Mouse (Mus musculus): Measurements from ENCODE around the gene Cyp2j13.
"Not testable (repeated sequence)": the region's sequence is repeated elsewhere in the genome, so short reads cannot be mapped to it uniquely, and the experiment has no call there.

Cyp2j13 gene

DNA sequence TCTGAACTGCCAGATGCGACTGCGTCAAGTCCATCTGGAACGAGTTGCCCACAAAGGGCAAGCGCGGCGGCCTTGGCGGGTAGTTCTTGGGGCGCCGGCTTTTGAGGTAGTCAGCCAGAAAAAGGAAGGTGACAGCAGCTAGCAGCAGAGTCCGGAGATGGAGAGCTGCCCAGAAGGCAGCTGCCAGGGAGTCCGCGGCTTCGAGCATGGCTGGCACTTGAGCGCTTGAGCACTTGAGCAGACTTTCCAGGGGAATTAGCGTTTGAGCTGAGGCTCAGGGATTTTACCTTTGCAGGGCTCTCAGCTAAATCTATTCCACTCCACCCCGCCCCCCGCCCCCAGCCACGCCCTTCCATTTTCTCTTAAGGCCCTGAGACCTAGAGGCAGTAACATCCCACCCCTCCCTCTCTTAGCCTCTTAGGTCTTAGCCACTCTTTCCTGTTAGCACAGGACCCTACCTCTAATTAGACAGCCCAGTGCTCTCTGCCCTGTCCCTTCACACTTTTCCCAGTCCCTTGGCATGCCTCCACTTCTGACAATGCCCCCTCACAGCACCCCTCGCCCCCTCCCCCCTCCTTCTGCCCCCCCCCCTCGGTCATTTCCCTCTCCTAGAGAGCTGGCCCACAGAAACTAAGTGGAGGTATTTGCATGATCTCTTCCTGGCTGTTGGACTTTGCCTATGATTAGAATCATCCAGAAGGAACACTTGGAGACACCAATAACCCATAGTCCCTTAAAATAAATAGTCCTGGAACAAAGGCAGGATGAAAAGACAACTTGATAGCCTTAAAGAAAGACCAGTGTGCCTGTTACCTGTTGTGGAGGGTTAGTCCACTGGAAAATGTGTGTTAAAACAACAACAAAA, at the start of gene Cyp2j13:
Gene Cyp2j13 (minus strand): TSS at position 286 of the 865 bp plus-strand sequence.
- H3K27me3 ChIP-seq (ENCODE audit: control insufficient read depth, insufficient read depth, low read length, poor library complexity, severe bottlenecking) = no peaks in the 10 kb centered on the region
- no peak for DNase-seq (ENCODE audit: low read depth, low spot score)
- no peaks in the 10 kb centered on the region for H3K36me3 ChIP-seq (ENCODE audit: control insufficient read depth, insufficient read depth, low read length, poor library complexity, severe bottlenecking)

GRCm38 (mm10) chr4:96096841-96097240, 19.5 kb upstream of the Cyp2j13 start:
- no peaks in the 10 kb centered on the region for H3K27me3 ChIP-seq (ENCODE audit: control insufficient read depth, insufficient read depth, low read length, poor library complexity, severe bottlenecking)
- no peaks in the 10 kb centered on the region for H3K36me3 ChIP-seq (ENCODE audit: control insufficient read depth, insufficient read depth, low read length, poor library complexity, severe bottlenecking)
- DNase-seq (ENCODE audit: low read depth, low spot score) = no peak

DNA sequence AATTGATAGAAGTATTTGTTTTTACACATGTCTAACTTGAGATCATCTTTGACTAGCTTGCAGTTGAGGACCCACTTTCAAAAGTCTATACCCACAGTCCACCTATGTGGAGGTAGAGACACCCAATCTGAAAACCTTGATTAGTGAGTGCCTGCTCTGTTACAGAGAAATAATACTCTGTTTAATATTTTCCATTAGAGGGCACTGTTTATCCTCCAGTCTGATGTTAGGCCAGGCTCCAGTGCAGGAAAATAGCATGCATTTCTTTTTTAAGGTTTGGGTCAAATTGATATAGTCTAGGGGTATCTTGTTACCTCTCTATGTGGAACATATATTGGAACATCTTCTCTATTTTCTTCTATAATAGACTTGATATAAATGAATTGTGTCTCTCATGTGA, 14.5 kb upstream of the Cyp2j13 start:
- no peak for DNase-seq (ENCODE audit: low read depth, low spot score)
- no peaks in the 10 kb centered on the region for H3K36me3 ChIP-seq (ENCODE audit: control insufficient read depth, insufficient read depth, low read length, poor library complexity, severe bottlenecking)
- H3K27me3 ChIP-seq (ENCODE audit: control insufficient read depth, insufficient read depth, low read length, poor library complexity, severe bottlenecking) = no peaks in the 10 kb centered on the region

- not testable (repeated sequence) for H3K36me3 ChIP-seq (ENCODE audit: control insufficient read depth, insufficient read depth, low read length, poor library complexity, severe bottlenecking); H3K27me3 ChIP-seq (ENCODE audit: control insufficient read depth, insufficient read depth, low read length, poor library complexity, severe bottlenecking); DNase-seq (ENCODE audit: low read depth, low spot score)
Measured at GRCm38 (mm10) chr4:96089356-96090048, 12.2 kb upstream of the Cyp2j13 start.

DNA sequence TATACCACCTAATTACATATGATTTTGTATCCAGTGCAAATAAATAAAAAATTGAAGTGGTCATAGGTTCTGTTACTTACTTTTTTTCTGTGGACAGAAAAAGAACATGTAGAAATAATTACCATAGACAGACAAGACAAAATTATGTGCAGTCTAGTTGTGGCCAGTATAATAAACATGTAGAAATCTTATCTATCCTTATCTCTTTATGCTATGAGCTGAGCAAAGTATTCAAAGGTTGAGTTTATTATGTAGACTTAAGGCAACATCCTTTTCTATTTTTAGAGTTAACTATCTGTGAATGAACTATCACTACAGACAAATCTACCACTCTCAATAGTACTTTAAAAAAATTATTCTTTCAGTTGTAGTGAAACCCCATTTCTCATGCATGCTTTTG, 962 bp upstream of the Cyp2j13 start:
- H3K36me3 ChIP-seq (ENCODE audit: control insufficient read depth, insufficient read depth, low read length, poor library complexity, severe bottlenecking) = no peaks in the 10 kb centered on the region
- no peak for DNase-seq (ENCODE audit: low read depth, low spot score)
- H3K27me3 ChIP-seq (ENCODE audit: control insufficient read depth, insufficient read depth, low read length, poor library complexity, severe bottlenecking) = no peaks in the 10 kb centered on the region

DNA sequence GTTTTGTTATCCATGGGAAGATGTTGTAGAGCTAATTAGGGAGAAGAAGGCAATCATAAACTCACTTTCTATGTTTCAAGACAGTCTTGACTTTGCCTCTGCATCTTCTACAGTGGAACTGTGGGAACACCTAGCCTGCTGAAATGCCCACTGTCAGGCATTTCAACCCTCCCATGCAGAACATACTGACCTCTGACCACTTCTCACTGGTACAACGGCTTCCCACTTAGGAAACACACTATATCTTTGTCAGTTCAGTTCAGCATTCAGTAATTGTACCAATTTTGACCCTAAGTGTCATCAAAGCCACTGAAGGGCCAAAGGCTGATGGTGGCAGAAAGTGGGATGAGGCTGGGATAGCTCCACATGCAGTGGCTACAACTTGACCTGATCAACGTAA, 15.3 kb downstream of the Cyp2j13 start:
- H3K36me3 ChIP-seq (ENCODE audit: control insufficient read depth, insufficient read depth, low read length, poor library complexity, severe bottlenecking) = no peaks in the 10 kb centered on the region
- DNase-seq (ENCODE audit: low read depth, low spot score) = no peak

GRCm38 (mm10) chr4:96060106-96060505, 17.2 kb downstream of the Cyp2j13 start:
- H3K27me3 ChIP-seq (ENCODE audit: control insufficient read depth, insufficient read depth, low read length, poor library complexity, severe bottlenecking) = no peaks in the 10 kb centered on the region
- no peaks in the 10 kb centered on the region for H3K36me3 ChIP-seq (ENCODE audit: control insufficient read depth, insufficient read depth, low read length, poor library complexity, severe bottlenecking)
- no peak for DNase-seq (ENCODE audit: low read depth, low spot score)

More for the DNA sequence above, 15.3 kb downstream of the Cyp2j13 start:
- no peaks in the 10 kb centered on the region for H3K27me3 ChIP-seq (ENCODE audit: control insufficient read depth, insufficient read depth, low read length, poor library complexity, severe bottlenecking)

- no peaks in the 10 kb centered on the region for H3K27me3 ChIP-seq (ENCODE audit: control insufficient read depth, insufficient read depth, low read length, poor library complexity, severe bottlenecking)
- no peaks in the 10 kb centered on the region for H3K36me3 ChIP-seq (ENCODE audit: control insufficient read depth, insufficient read depth, low read length, poor library complexity, severe bottlenecking)
- no peak for DNase-seq (ENCODE audit: low read depth, low spot score)
Measured at GRCm38 (mm10) chr4:96028412-96028811, 48.9 kb downstream of the Cyp2j13 start.

- H3K36me3 ChIP-seq (ENCODE audit: control insufficient read depth, insufficient read depth, low read length, poor library complexity, severe bottlenecking) = 0 out of 2 replicates have a peak, but pooled peaks cover 2% of the 10 kb centered on the region
- H3K27me3 ChIP-seq (ENCODE audit: control insufficient read depth, insufficient read depth, low read length, poor library complexity, severe bottlenecking) = no peaks in the 10 kb centered on the region
- peak; percentile 8 for DNase-seq (ENCODE audit: low read depth, low spot score)
Measured at GRCm38 (mm10) chr4:96022803-96023202, 54.5 kb downstream of the Cyp2j13 start.

DNA sequence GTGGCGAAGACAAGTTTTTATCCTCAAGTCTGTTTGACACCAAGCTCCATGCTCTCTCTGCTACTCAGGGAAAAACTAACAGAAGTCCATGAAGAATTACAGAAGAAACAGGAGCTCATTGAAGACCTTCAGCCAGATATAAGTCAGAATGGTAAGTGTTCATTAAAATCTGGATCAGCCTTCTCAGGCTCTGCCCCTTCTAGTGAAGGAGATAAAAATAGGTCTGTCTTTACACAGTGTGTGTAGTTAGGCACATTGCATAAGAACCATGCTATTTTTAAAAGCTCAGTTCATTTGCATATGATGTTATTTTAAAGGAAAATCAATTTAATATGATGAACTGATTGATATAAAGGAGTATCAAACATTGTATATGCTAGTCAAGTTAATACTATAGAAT, 60.5 kb downstream of the Cyp2j13 start:
- peaks cover 2% of the 10 kb centered on the region; the same call in 1 of the 2 replicates for H3K36me3 ChIP-seq (ENCODE audit: control insufficient read depth, insufficient read depth, low read length, poor library complexity, severe bottlenecking)
- DNase-seq (ENCODE audit: low read depth, low spot score) = no peak
- H3K27me3 ChIP-seq (ENCODE audit: control insufficient read depth, insufficient read depth, low read length, poor library complexity, severe bottlenecking) = no peaks in the 10 kb centered on the region

DNA sequence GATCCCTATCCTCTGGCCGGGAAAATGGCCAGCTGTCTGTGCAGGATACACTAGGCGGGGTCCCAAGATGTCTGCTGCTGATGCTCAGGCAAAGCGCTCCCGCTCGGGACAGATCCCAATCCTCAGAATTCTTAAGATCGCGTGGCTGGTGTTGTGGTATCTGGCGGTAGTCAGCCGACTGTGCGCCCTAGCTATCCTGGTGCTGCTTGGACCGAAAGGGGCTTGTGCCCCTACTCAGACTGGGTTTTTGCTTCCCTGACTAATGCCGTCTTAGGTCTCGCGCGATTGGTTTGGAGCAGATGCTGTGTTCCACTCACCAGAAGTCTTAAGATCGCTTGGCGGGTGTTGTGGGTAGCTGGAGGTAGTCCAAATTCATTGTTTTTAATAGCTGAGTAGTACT, 95.1 kb downstream of the Cyp2j13 start:
- not testable (repeated sequence) for H3K36me3 ChIP-seq (ENCODE audit: control insufficient read depth, insufficient read depth, low read length, poor library complexity, severe bottlenecking); H3K27me3 ChIP-seq (ENCODE audit: control insufficient read depth, insufficient read depth, low read length, poor library complexity, severe bottlenecking); DNase-seq (ENCODE audit: low read depth, low spot score)

Data from splenic B cell, adult 2 months (primary cell).